Mouse (Mus musculus): Measurements from ENCODE around the gene Cct7.

Gene Cct7

DNA sequence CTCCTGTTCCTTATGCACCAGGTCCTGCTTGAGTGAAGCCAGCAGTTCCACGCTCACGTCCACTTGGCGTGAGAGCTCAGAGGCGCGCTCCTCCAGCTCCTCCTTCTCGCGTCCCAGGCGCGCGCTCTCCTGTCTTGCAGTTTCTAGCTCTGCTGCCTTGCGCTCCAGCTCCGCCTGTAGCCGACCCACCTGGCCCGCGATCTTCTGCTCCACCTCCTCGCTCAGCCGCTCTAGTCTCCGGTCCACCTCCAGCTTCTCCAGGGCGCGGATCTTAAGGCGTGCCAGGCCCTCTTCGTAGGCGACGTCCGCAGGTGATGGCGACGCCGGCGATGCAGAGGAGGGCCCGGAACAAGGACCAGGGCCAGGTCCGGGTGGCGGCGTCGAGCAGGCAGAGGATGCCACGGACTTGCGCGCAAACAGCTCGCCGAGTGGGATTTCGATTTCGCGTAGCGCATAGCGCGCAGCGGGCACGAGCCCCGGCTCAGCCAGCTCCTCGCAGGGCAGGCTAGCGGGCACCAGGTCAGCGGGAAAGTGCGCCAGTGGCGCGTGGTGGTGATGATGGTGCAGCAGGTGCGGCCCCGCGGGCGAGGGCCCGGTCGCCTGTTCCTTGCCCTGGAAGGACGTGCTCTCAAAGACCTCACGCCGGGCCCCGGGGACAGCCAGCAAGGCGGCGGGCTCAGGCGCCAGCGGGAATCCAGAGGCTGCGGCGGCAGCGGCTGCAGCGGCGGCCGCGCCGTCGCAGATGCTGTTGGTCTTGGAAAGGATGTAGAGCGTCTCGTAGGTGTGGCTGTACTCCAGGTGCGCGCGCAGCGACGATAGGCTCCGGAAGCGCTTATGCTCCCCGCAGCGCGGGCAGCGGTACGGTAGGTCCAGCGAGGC lies 32.8 kb downstream of the Cct7 start:
- peaks cover 83% of the 10 kb centered on the region for H3K27me3 ChIP-seq (ENCODE audit: insufficient read depth, low read length)
- peaks cover 35% of the 10 kb centered on the region for H3K4me1 ChIP-seq (replicated peaks; ENCODE audit: low read depth, low read length)
- no peaks in the 10 kb centered on the region for H3K36me3 ChIP-seq (ENCODE audit: insufficient read depth, low read length)
- H3K9me3 ChIP-seq (ENCODE audit: low read length), result no peaks in the 10 kb centered on the region; the same call in 1 of the 2 replicates
- peak overlapping the region; percentile 80 for H3K4me3 ChIP-seq (replicated peaks; ENCODE audit: low read length)
- no peak for TF ChIP-seq CTCF (conservative IDR thresholded peaks at IDR 0.05; ENCODE audit: low read length)
- no peak for TF ChIP-seq POU5F1 (IDR thresholded peaks at IDR 0.05; ENCODE audit: borderline replicate concordance, low read length)
- TF ChIP-seq NANOG (IDR thresholded peaks at IDR 0.05; ENCODE audit: borderline replicate concordance, low read length), result no peak

DNA sequence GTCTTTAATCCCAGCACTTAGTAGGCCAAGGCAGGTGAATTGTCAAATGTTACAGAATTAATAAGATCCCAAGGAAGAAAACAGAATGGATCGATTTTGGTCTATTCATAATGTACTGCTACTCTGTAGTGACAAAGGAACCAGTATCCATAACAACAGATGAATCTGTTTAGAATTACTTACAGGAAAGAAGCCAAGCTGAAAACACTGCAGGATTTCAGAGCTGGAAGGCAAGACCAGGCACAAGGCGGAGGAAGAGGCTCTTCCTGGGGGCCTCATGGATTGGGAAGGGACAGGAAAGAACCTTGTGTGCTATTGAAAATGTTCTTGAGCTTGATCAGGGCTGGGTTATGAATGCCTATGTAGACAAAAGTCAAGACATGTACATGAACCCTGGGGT lies 34.4 kb downstream of the Cct7 start:
- TF ChIP-seq NANOG (IDR thresholded peaks at IDR 0.05; ENCODE audit: borderline replicate concordance, low read length) (no peak), CTCF (conservative IDR thresholded peaks at IDR 0.05; ENCODE audit: low read length) (no peak), POU5F1 (IDR thresholded peaks at IDR 0.05; ENCODE audit: borderline replicate concordance, low read length) (no peak)
- H3K36me3 ChIP-seq (ENCODE audit: insufficient read depth, low read length), result no peaks in the 10 kb centered on the region
- no peak overlapping the region for H3K4me3 ChIP-seq (replicated peaks; ENCODE audit: low read length)

DNA sequence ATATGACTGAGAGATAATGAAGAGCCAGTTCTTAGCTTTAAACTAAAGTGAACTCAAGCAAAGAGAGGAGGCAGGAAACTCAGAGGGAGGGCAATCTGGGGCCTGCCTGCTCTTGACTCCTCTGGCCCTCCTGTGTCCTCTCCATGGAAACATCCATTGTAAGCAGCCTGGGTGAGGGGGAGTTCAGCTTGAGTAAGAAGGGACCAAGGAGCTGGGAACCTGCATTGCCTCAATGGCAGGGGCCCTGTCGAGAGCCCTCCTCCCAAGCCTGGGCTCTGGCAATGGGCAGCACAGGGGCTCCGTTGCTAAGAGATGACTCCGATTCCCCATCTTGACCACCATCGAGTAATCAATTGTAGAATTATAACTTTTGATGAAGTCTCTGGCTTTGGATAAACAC lies 37.2 kb downstream of the Cct7 start:
- H3K27me3 ChIP-seq (ENCODE audit: insufficient read depth, low read length), result peaks cover 40% of the 10 kb centered on the region
- no peak overlapping the region for H3K4me3 ChIP-seq (replicated peaks; ENCODE audit: low read length)
- TF ChIP-seq NANOG (IDR thresholded peaks at IDR 0.05; ENCODE audit: borderline replicate concordance, low read length) (no peak), CTCF (conservative IDR thresholded peaks at IDR 0.05; ENCODE audit: low read length) (no peak), POU5F1 (IDR thresholded peaks at IDR 0.05; ENCODE audit: borderline replicate concordance, low read length) (no peak)
- H3K36me3 ChIP-seq (ENCODE audit: insufficient read depth, low read length), result no peaks in the 10 kb centered on the region
- H3K9me3 ChIP-seq (ENCODE audit: low read length), result no peaks in the 10 kb centered on the region; the same call in 1 of the 2 replicates
- peaks cover 41% of the 10 kb centered on the region for H3K4me1 ChIP-seq (replicated peaks; ENCODE audit: low read depth, low read length)

More for the DNA sequence above, 34.4 kb downstream of the Cct7 start:
- Histone ChIP-seq H3K9me3 (ENCODE audit: low read length) (no peaks in the 10 kb centered on the region; the same call in 1 of the 2 replicates), H3K27me3 (ENCODE audit: insufficient read depth, low read length) (peaks cover 66% of the 10 kb centered on the region), H3K4me1 (replicated peaks; ENCODE audit: low read depth, low read length) (peaks cover 43% of the 10 kb centered on the region)

DNA sequence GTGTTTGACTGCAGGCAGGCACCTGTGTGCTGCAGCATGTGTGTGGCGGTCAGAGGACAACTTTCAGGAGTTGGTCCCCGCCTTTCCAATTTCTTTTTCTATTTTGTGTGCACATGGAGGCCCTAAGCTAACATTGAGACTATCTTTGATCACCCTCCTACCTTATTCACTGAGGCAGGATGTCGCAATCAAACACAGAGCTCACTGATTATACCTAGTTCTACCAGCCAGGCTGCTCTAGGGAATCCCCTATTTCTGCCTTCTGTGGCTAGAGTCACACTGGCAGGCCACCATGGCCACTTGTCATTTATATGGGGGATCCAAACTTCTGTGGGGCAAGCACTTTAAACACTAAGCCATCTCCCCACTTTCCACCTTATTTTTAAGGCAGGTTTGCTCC lies 38.4 kb downstream of the Cct7 start:
- TF ChIP-seq CTCF (conservative IDR thresholded peaks at IDR 0.05; ENCODE audit: low read length), result no peak
- TF ChIP-seq POU5F1 (IDR thresholded peaks at IDR 0.05; ENCODE audit: borderline replicate concordance, low read length), result no peak
- no peak for TF ChIP-seq NANOG (IDR thresholded peaks at IDR 0.05; ENCODE audit: borderline replicate concordance, low read length)
- H3K36me3 ChIP-seq (ENCODE audit: insufficient read depth, low read length), result no peaks in the 10 kb centered on the region
- peaks cover 28% of the 10 kb centered on the region for H3K27me3 ChIP-seq (ENCODE audit: insufficient read depth, low read length)
- peaks cover 34% of the 10 kb centered on the region for H3K4me1 ChIP-seq (replicated peaks; ENCODE audit: low read depth, low read length)
- H3K4me3 ChIP-seq (replicated peaks; ENCODE audit: low read length), result peak overlapping the region; percentile 51
- H3K9me3 ChIP-seq (ENCODE audit: low read length), result no peaks in the 10 kb centered on the region; the same call in 1 of the 2 replicates

DNA sequence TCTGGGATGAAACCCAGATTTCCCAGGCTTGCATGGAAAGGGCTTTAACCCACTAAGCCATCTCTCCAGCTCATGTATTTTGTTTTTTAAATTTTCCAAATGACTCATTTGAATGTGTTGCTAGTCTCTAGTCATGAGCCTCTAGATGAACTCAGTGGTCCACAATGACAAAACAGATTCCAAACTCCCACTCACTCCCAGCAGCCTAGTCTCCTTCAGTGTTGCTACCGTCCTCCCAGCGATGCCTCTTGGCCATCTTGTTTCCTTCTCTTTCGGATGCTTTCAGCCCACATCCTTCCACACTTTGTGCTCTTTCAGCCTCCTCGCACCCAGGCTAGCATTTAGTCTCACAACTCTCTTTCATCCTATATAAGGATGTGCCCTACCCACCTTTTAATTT lies 38.9 kb downstream of the Cct7 start:
- peaks cover 29% of the 10 kb centered on the region for H3K4me1 ChIP-seq (replicated peaks; ENCODE audit: low read depth, low read length)
- H3K36me3 ChIP-seq (ENCODE audit: insufficient read depth, low read length), result no peaks in the 10 kb centered on the region
- H3K9me3 ChIP-seq (ENCODE audit: low read length), result no peaks in the 10 kb centered on the region; the same call in 1 of the 2 replicates
- TF ChIP-seq NANOG (IDR thresholded peaks at IDR 0.05; ENCODE audit: borderline replicate concordance, low read length) (no peak), CTCF (conservative IDR thresholded peaks at IDR 0.05; ENCODE audit: low read length) (no peak), POU5F1 (IDR thresholded peaks at IDR 0.05; ENCODE audit: borderline replicate concordance, low read length) (no peak)
- 0 out of 2 replicates have a peak overlapping the region, but pooled peaks have one; percentile 51 for H3K4me3 ChIP-seq (replicated peaks; ENCODE audit: low read length)
- peaks cover 27% of the 10 kb centered on the region for H3K27me3 ChIP-seq (ENCODE audit: insufficient read depth, low read length)

DNA sequence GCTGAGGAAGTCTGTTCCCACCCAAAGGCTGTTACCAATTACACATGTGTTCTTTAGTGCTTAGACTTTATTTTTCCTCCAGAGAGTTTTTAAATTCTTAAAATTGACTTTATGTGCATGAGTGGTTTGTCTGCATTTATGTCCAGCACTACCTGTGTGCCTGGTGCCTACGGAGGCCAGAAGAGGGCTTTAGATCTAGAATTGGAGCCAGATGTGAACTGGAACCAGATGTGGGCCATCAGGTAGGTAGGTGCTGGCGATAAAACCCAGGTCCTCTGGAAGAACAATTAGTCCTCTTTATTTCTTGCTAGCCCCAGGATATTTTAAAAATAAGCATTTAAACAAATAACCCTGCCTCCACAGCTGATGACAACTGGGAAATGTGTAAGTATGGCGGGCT lies 40.3 kb downstream of the Cct7 start:
- Histone ChIP-seq H3K27me3 (ENCODE audit: insufficient read depth, low read length) (peaks cover 21% of the 10 kb centered on the region), H3K4me3 (replicated peaks; ENCODE audit: low read length) (no peak overlapping the region), H3K4me1 (replicated peaks; ENCODE audit: low read depth, low read length) (peaks cover 29% of the 10 kb centered on the region), H3K9me3 (ENCODE audit: low read length) (no peaks in the 10 kb centered on the region), H3K36me3 (ENCODE audit: insufficient read depth, low read length) (no peaks in the 10 kb centered on the region)
- TF ChIP-seq POU5F1 (IDR thresholded peaks at IDR 0.05; ENCODE audit: borderline replicate concordance, low read length) (no peak), CTCF (conservative IDR thresholded peaks at IDR 0.05; ENCODE audit: low read length) (no peak), NANOG (IDR thresholded peaks at IDR 0.05; ENCODE audit: borderline replicate concordance, low read length) (no peak)

DNA sequence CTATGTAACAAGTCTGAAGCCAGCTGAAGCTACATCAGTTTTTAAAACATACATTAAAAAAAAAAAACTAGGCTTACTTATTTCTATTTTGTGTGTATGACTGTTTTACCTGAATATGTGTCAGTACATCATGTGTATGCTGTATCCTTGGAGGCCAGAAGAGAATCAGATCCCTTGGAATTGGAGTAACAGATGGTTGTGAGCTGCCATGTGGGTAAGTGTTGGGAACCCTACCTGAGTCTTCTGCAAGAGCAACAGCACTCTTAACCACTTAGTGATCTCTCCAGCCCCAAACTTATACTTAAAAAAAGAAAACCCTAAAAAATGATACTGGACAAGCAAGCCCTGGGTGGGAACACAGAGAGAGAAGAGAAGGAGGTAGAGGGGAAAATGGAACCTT lies 45.7 kb downstream of the Cct7 start:
- peaks cover 8% of the 10 kb centered on the region for H3K4me1 ChIP-seq (replicated peaks; ENCODE audit: low read depth, low read length)
- H3K9me3 ChIP-seq (ENCODE audit: low read length), result no peaks in the 10 kb centered on the region
- TF ChIP-seq NANOG (IDR thresholded peaks at IDR 0.05; ENCODE audit: borderline replicate concordance, low read length) (no peak), CTCF (conservative IDR thresholded peaks at IDR 0.05; ENCODE audit: low read length) (no peak), POU5F1 (IDR thresholded peaks at IDR 0.05; ENCODE audit: borderline replicate concordance, low read length) (no peak)
- H3K4me3 ChIP-seq (replicated peaks; ENCODE audit: low read length), result no peak overlapping the region
- peaks cover 32% of the 10 kb centered on the region for H3K27me3 ChIP-seq (ENCODE audit: insufficient read depth, low read length)
- no peaks in the 10 kb centered on the region for H3K36me3 ChIP-seq (ENCODE audit: insufficient read depth, low read length)

DNA sequence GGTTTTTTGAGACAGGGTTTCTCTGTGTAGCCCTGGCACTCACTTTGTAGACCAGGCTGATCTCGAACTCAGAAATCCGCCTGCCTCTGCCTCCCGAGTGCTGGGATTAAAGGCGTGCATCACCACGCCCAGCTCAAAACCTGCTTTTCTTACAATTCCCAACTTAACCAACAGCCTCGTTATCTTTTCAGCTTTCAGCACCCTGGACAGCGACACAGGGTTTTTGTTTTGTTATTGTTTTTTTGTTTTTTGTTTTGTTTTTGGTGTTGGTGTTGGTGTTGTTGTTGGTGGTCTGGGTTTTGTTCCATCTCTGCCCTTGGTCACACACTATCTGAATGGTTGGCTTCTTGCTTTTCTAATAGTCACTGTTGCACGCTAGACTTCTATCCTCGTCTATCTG lies 46.8 kb downstream of the Cct7 start:
- TF ChIP-seq NANOG (IDR thresholded peaks at IDR 0.05; ENCODE audit: borderline replicate concordance, low read length) (no peak), POU5F1 (IDR thresholded peaks at IDR 0.05; ENCODE audit: borderline replicate concordance, low read length) (no peak), CTCF (conservative IDR thresholded peaks at IDR 0.05; ENCODE audit: low read length) (no peak)
- Histone ChIP-seq H3K36me3 (ENCODE audit: insufficient read depth, low read length) (no peaks in the 10 kb centered on the region), H3K27me3 (ENCODE audit: insufficient read depth, low read length) (peaks cover 37% of the 10 kb centered on the region), H3K4me1 (replicated peaks; ENCODE audit: low read depth, low read length) (peaks cover 14% of the 10 kb centered on the region), H3K9me3 (ENCODE audit: low read length) (no peaks in the 10 kb centered on the region), H3K4me3 (replicated peaks; ENCODE audit: low read length) (no peak overlapping the region)

Data from E14TG2a.4 (cell line).